Comparison of ENCODE assay signal across 2 mouse cellular contexts in genomic region chr17:46837897-46838296, GRCm38 (mm10).
TF ChIP-seq lines count a peak whose summit lies in the region.

No protein-coding gene starts in this region.

TF ChIP-seq in CH12.LX, 34 proteins besides CTCF, POLR2A, EP300 and RAD21 (continued from another document):
- no peak for TF ChIP-seq MXI1 (IDR thresholded peaks at IDR 0.05; ENCODE audit: low read depth, low read length)
TF ChIP-seq in CH12.LX: peak in this region for 1.

TF ChIP-seq in MEL, 35 proteins besides CTCF, POLR2A, EP300 and RAD21:
- TF ChIP-seq ZKSCAN1 (IDR thresholded peaks at IDR 0.05; ENCODE audit: low read depth, low read length): peak; percentile 94
- TF ChIP-seq USF1 (IDR thresholded peaks at IDR 0.05; ENCODE audit: low read depth, low read length): no peak
